Comparison of ENCODE assay signal across 30 mouse cellular contexts in the genomic region with DNA sequence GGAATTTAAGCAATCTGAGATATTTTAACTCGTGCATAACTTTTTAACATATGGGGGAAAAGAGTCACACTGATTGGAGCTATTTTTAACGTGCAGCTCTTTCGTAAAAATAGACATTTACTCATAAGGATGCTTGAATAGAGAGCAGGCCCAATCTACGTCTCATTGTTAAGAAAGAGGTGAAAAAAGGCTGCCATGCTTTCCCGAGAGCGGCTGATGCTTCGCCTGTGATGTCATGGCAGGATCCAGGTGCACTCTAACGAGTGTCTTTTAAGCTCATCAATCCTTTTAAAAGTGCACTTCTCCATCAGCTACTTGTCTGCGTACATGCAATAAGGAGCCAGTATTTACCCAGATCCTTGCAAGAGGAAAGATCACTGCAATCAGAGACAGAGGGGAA.
DNase-seq lines count a peak whose midpoint lies in the region; ATAC-seq lines count a peak whose summit lies in the region.
"Had no signal": no experiment of that assay in that cellular context is flagged by ENCODE, and none has a peak within 500 bp of the region (broad histone marks: within the 10 kb centered on the region; RNA-seq: fewer than 3 reads in every experiment).

No protein-coding gene starts in this region.

- no peaks in the 10 kb centered on the region for H3K9me3 ChIP-seq in forebrain, embryonic 12.5 days
- no peaks in the 10 kb centered on the region for H3K9me3 ChIP-seq in forebrain, embryonic 10.5 days
- no peaks in the 10 kb centered on the region for H3K9me3 ChIP-seq in hindbrain, embryonic 14.5 days (ENCODE audit: control insufficient read depth, low read length)
- H3K9me3 ChIP-seq in hindbrain, embryonic 10.5 days = no peaks in the 10 kb centered on the region
- H3K9me3 ChIP-seq in neural tube, embryonic 15.5 days (replicated peaks) = no peaks in the 10 kb centered on the region
- H3K9me3 ChIP-seq: limb, embryonic 10.5 days; limb, embryonic 15.5 days; liver, embryonic 13.5 days had no signal

- no peak overlapping the region for H3K4me3 ChIP-seq in forebrain, embryonic 12.5 days (replicated peaks)
- H3K4me3 ChIP-seq in forebrain, embryonic 10.5 days = no peak overlapping the region
- H3K4me3 ChIP-seq in hindbrain, embryonic 14.5 days (replicated peaks; ENCODE audit: low read length) = no peak overlapping the region
- H3K4me3 ChIP-seq in hindbrain, embryonic 10.5 days = no peak overlapping the region
- H3K4me3 ChIP-seq in neural tube, embryonic 15.5 days (replicated peaks) = no peak overlapping the region
- H3K4me3 ChIP-seq: limb, embryonic 10.5 days; limb, embryonic 15.5 days; liver, embryonic 13.5 days had no signal

- no peak overlapping the region for H3K9ac ChIP-seq in forebrain, embryonic 12.5 days
- H3K9ac ChIP-seq in hindbrain, embryonic 14.5 days = no peak overlapping the region
- no peak overlapping the region for H3K9ac ChIP-seq in neural tube, embryonic 15.5 days (replicated peaks)
- H3K9ac ChIP-seq: limb, embryonic 15.5 days; liver, embryonic 13.5 days had no signal

- DNase-seq in forebrain, embryonic 10.5 days (ENCODE audit: extremely low spot score, low spot score) = no peak
- no peak for DNase-seq in hindbrain, embryonic 14.5 days (ENCODE audit: low spot score)
- no peak for DNase-seq in hindbrain, embryonic 10.5 days (ENCODE audit: low spot score)
- no peak for DNase-seq in neural tube, embryonic 10.5 days (ENCODE audit: extremely low spot score, low spot score)
- no peak for DNase-seq in kidney, postnatal 4 days
- DNase-seq in cerebellum, postnatal 25 days = no peak
- DNase-seq: adrenal gland, adult 2 months; adrenal gland, postnatal 36 days; cerebellum, adult 8-10 months; cerebellum, postnatal 36 days; gastrocnemius, postnatal 10 days; heart, postnatal 14 days; kidney, adult 9 months; kidney, postnatal 10 days; liver, embryonic 13.5 days; lung, adult 18-20 months; lung, postnatal 10 days; midbrain, embryonic 14.5 days; right cerebral cortex, postnatal 4 days; thymus, adult 18-20 months; thymus, postnatal 25 days had no signal

- ATAC-seq in forebrain, embryonic 12.5 days (ENCODE audit: low FRiP score) = 0 out of 2 replicates have a peak, but pooled peaks have one; percentile 6
- ATAC-seq in hindbrain, embryonic 14.5 days (ENCODE audit: low FRiP score) = no peak
- ATAC-seq in neural tube, embryonic 15.5 days (ENCODE audit: low FRiP score) = no peak
- ATAC-seq: activated CD4-positive, CD25-positive, alpha-beta regulatory T cell, adult 4 months; intestine, postnatal 0 days had no signal

- H3K27me3 ChIP-seq in forebrain, embryonic 12.5 days = no peaks in the 10 kb centered on the region
- no peaks in the 10 kb centered on the region for H3K27me3 ChIP-seq in forebrain, embryonic 10.5 days (ENCODE audit: poor library complexity, severe bottlenecking)
- H3K27me3 ChIP-seq in hindbrain, embryonic 14.5 days (ENCODE audit: control insufficient read depth, insufficient read depth, low read length) = no peaks in the 10 kb centered on the region
- H3K27me3 ChIP-seq in hindbrain, embryonic 10.5 days (ENCODE audit: insufficient read depth, poor library complexity, severe bottlenecking) = no peaks in the 10 kb centered on the region
- H3K27me3 ChIP-seq in neural tube, embryonic 15.5 days (replicated peaks) = no peaks in the 10 kb centered on the region
- H3K27me3 ChIP-seq: CH12.LX; limb, embryonic 15.5 days; liver, embryonic 13.5 days had no signal

- no peak overlapping the region for H3K27ac ChIP-seq in forebrain, embryonic 12.5 days
- no peak overlapping the region for H3K27ac ChIP-seq in forebrain, embryonic 10.5 days
- 0 out of 2 replicates have a peak overlapping the region, but pooled peaks have one; percentile 41 for H3K27ac ChIP-seq in hindbrain, embryonic 14.5 days
- H3K27ac ChIP-seq in hindbrain, embryonic 10.5 days = no peak overlapping the region
- peak overlapping the region; percentile 41 for H3K27ac ChIP-seq in neural tube, embryonic 15.5 days (replicated peaks)
- H3K27ac ChIP-seq: limb, embryonic 10.5 days; limb, embryonic 15.5 days; liver, embryonic 13.5 days; macrophage; stomach, postnatal 0 days had no signal

- H3K4me2 ChIP-seq in forebrain, embryonic 12.5 days = no peak overlapping the region
- H3K4me2 ChIP-seq in hindbrain, embryonic 14.5 days (replicated peaks) = no peak overlapping the region
- no peak overlapping the region for H3K4me2 ChIP-seq in neural tube, embryonic 15.5 days
- H3K4me2 ChIP-seq: limb, embryonic 15.5 days; liver, embryonic 13.5 days had no signal

- H3K36me3 ChIP-seq in forebrain, embryonic 12.5 days (replicated peaks) = peaks cover 9% of the 10 kb centered on the region; the same call in 1 of the 2 replicates
- H3K36me3 ChIP-seq in forebrain, embryonic 10.5 days (replicated peaks) = peaks cover 9% of the 10 kb centered on the region; the same call in 1 of the 2 replicates
- peaks cover 10% of the 10 kb centered on the region; the same call in 1 of the 2 replicates for H3K36me3 ChIP-seq in hindbrain, embryonic 14.5 days (replicated peaks; ENCODE audit: control insufficient read depth, insufficient read depth)
- peaks cover 16% of the 10 kb centered on the region; the same call in 1 of the 2 replicates for H3K36me3 ChIP-seq in hindbrain, embryonic 10.5 days
- peaks cover 3% of the 10 kb centered on the region; the same call in 1 of the 2 replicates for H3K36me3 ChIP-seq in neural tube, embryonic 15.5 days
- H3K36me3 ChIP-seq: limb, embryonic 10.5 days; limb, embryonic 15.5 days; liver, embryonic 13.5 days had no signal

- peaks cover 8% of the 10 kb centered on the region for H3K4me1 ChIP-seq in forebrain, embryonic 12.5 days
- H3K4me1 ChIP-seq in forebrain, embryonic 10.5 days = peaks cover 2% of the 10 kb centered on the region; the same call in 1 of the 2 replicates
- H3K4me1 ChIP-seq in hindbrain, embryonic 14.5 days (replicated peaks; ENCODE audit: control insufficient read depth, insufficient read depth, low read length) = no peaks in the 10 kb centered on the region
- 0 out of 2 replicates have a peak, but pooled peaks cover 3% of the 10 kb centered on the region for H3K4me1 ChIP-seq in hindbrain, embryonic 10.5 days (replicated peaks)
- peaks cover 5% of the 10 kb centered on the region; the same call in 1 of the 2 replicates for H3K4me1 ChIP-seq in neural tube, embryonic 15.5 days
- H3K4me1 ChIP-seq: limb, embryonic 10.5 days; limb, embryonic 15.5 days; liver, embryonic 13.5 days had no signal

- WGBS in forebrain, embryonic 12.5 days = 79% methylated on average over 9 of the region's 9 CpGs
- 86% methylated on average over 9 of the region's 9 CpGs for WGBS in forebrain, embryonic 10.5 days
- 83% methylated on average over 9 of the region's 9 CpGs for WGBS in hindbrain, embryonic 14.5 days
- 91% methylated on average over 9 of the region's 9 CpGs for WGBS in hindbrain, embryonic 10.5 days
- WGBS in neural tube, embryonic 15.5 days = 85% methylated on average over 9 of the region's 9 CpGs

Comparison
In these comparisons a context has a peak if more than half of its experiments do, and no peak if none do; other contexts are left out.
1. H3K27ac ChIP-seq: peak in hindbrain, embryonic 14.5 days (single experiment) and neural tube, embryonic 15.5 days (single experiment); none in forebrain, embryonic 12.5 days (single experiment), forebrain, embryonic 10.5 days (single experiment) and hindbrain, embryonic 10.5 days (single experiment).